Mouse (Mus musculus): ENCODE results near the gene Phrf1.

Phrf1 gene

GRCm38 (mm10) chr7:141282756-141283155, 54.2 kb downstream of the Phrf1 start:
- no peak for DNase-seq (ENCODE audit: low read depth, low spot score)
- Histone ChIP-seq H3K36me3 (ENCODE audit: control insufficient read depth, insufficient read depth, low read length, poor library complexity, severe bottlenecking) (no peaks in the 10 kb centered on the region), H3K27me3 (ENCODE audit: control insufficient read depth, insufficient read depth, low read length, poor library complexity, severe bottlenecking) (no peaks in the 10 kb centered on the region)

- Histone ChIP-seq H3K36me3 (ENCODE audit: control insufficient read depth, insufficient read depth, low read length, poor library complexity, severe bottlenecking) (no peaks in the 10 kb centered on the region), H3K27me3 (ENCODE audit: control insufficient read depth, insufficient read depth, low read length, poor library complexity, severe bottlenecking) (no peaks in the 10 kb centered on the region; the same call in 1 of the 2 replicates)
- no peak for DNase-seq (ENCODE audit: low read depth, low spot score)
These were observed 59.5 kb downstream of the Phrf1 start for GRCm38 (mm10) chr7:141288042-141288441.

GRCm38 (mm10) chr7:141291921-141292582, 63.5 kb downstream of the Phrf1 start, which contains the start of gene Drd4:
Gene Drd4, plus strand, starts transcription at chr7:141292006.
- no peaks in the 10 kb centered on the region for H3K36me3 ChIP-seq (ENCODE audit: control insufficient read depth, insufficient read depth, low read length, poor library complexity, severe bottlenecking)
- DNase-seq (ENCODE audit: low read depth, low spot score): no peak
- no peaks in the 10 kb centered on the region; the same call in 1 of the 2 replicates for H3K27me3 ChIP-seq (ENCODE audit: control insufficient read depth, insufficient read depth, low read length, poor library complexity, severe bottlenecking)

DNA sequence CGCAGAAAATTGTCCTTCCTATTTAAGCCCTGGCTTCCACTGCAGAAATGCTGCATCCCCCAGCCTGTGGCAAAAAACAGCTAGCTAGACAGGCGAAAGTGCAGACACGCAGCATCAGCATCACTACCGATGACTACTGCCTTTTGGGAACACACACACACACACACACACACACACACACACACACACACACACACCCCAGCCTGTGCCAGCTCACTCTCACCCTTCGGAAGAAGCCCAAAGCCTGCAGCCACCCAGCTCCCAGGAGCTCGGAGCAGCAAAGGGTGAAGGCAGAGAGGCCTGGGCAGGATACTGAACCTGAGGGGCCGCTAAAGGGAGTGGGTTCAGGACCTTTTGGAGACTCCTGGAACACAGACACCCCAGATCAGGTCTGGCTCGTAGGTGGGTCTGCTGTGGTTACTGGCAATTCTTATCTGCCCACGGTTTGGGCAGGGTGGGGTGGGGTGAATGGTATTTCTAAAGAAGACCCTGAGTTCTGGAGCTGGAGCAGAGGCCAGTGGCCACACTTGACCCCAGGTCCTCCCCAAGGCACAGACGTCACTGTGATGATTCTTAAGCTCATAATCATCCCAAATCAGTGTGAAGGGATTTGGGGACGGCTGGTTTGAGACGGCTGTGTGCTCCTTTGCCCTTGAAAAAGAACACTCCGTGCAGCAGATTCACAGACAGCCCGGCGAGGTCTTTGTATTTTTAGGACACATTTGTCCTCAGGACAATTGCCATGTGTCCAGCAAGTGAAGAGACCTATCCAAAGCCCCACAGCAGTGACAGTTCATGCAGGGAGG, 64.2 kb downstream of the Phrf1 start:
- Histone ChIP-seq H3K36me3 (ENCODE audit: control insufficient read depth, insufficient read depth, low read length, poor library complexity, severe bottlenecking) (no peaks in the 10 kb centered on the region), H3K27me3 (ENCODE audit: control insufficient read depth, insufficient read depth, low read length, poor library complexity, severe bottlenecking) (no peaks in the 10 kb centered on the region; the same call in 1 of the 2 replicates)
- DNase-seq (ENCODE audit: low read depth, low spot score): no peak

DNA sequence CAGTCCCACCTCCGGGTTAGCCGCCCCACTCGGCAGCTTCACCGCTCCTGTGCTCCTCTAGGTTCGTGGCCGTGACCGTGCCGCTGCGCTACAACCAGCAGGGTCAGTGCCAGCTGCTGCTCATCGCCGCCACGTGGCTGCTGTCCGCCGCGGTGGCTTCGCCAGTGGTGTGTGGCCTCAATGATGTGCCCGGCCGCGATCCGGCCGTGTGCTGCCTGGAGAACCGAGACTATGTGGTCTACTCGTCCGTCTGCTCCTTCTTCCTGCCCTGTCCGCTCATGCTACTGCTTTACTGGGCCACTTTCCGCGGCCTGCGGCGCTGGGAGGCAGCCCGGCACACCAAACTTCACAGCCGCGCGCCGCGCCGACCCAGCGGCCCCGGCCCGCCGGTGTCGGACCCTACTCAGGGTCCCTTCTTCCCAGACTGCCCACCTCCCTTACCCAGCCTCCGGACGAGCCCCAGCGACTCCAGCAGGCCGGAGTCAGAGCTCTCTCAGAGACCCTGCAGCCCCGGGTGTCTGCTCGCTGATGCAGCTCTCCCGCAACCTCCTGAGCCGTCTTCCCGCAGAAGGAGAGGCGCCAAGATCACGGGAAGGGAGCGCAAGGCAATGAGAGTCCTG, 65.4 kb downstream of the Phrf1 start:
- Histone ChIP-seq H3K27me3 (ENCODE audit: control insufficient read depth, insufficient read depth, low read length, poor library complexity, severe bottlenecking) (no peaks in the 10 kb centered on the region; the same call in 1 of the 2 replicates), H3K36me3 (ENCODE audit: control insufficient read depth, insufficient read depth, low read length, poor library complexity, severe bottlenecking) (no peaks in the 10 kb centered on the region)
- DNase-seq (ENCODE audit: low read depth, low spot score): no peak

GRCm38 (mm10) chr7:141294479-141294878, 65.9 kb downstream of the Phrf1 start:
- Histone ChIP-seq H3K27me3 (ENCODE audit: control insufficient read depth, insufficient read depth, low read length, poor library complexity, severe bottlenecking) (no peaks in the 10 kb centered on the region; the same call in 1 of the 2 replicates), H3K36me3 (ENCODE audit: control insufficient read depth, insufficient read depth, low read length, poor library complexity, severe bottlenecking) (no peaks in the 10 kb centered on the region)
- DNase-seq (ENCODE audit: low read depth, low spot score): no peak

DNA sequence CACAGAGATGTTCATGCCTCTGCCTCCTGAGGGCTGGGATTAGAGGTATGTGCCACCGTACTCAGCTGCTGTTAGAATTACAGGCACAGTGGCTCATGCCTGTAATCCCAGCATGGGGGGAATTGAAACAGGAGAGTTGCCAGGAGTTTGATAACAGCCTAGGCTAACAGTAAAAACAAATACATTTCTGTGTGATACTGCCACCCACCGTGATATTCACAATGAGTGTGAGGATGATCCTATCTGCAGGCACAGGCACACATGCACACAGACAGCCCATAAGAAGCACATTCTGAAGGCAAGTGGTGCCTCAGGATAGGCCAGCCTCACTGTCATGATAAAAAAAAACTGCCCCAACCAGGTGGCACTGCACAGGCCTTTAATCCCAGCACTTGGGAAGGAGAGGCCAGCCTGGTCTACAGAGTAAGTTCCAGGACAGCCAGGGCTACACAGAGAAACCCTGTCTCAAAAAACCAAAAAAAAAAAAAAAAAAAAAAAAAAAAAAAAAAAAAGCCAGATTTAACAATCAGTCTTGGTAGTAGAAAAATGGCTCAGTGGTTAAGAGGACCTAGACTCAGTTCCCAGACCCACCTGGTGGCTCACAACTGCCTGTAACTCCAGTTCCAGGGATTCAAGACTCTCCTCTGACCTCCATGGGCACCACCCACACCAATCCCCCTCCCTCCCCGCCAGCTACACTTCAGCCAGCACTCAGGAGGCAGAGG, 69.5 kb downstream of the Phrf1 start:
- H3K27me3 ChIP-seq (ENCODE audit: control insufficient read depth, insufficient read depth, low read length, poor library complexity, severe bottlenecking): no peaks in the 10 kb centered on the region
- no peaks in the 10 kb centered on the region for H3K36me3 ChIP-seq (ENCODE audit: control insufficient read depth, insufficient read depth, low read length, poor library complexity, severe bottlenecking)
- no peak for DNase-seq (ENCODE audit: low read depth, low spot score)

DNA sequence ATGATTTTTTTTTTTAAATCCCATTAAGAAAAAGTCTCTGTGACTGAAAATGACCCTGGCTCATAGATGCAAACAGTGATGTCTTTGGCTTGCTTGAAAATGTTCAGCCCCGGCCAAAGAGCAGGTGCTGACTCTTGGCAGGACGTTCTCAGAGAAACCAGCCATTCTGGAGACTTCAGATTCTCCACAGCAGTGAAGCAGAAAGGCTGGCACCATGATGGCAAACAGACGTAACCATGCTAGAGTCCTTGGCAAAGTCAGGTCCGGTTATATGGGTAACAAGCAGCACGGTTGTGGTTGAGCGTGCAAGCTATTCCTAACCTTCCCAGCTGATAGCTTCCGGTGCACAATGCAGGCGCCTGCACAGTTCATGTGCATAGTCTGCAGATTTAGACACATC, 70.6 kb downstream of the Phrf1 start:
- Histone ChIP-seq H3K36me3 (ENCODE audit: control insufficient read depth, insufficient read depth, low read length, poor library complexity, severe bottlenecking) (no peaks in the 10 kb centered on the region), H3K27me3 (ENCODE audit: control insufficient read depth, insufficient read depth, low read length, poor library complexity, severe bottlenecking) (no peaks in the 10 kb centered on the region)
- DNase-seq (ENCODE audit: low read depth, low spot score): no peak

DNA sequence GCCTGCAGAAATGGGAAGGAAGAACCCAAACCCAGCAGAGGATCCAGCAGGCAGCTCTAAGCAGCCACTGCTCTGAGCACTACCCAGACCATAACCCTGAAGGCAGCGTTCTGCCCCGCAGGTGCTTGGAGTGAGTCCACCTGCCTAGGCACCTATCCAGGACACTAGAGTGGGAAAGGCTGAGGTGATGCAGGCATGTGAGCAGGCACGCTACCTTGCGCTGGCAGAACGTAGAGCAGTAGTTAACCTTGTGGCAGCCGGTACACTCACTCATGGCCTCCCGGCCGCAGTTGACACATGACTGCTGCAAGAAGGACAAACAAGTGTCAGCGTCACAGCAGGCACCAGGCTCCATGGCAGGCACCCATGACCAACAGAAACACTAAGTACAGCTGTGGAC, 72.8 kb downstream of the Phrf1 start:
- Histone ChIP-seq H3K36me3 (ENCODE audit: control insufficient read depth, insufficient read depth, low read length, poor library complexity, severe bottlenecking) (peaks cover 7% of the 10 kb centered on the region; the same call in 1 of the 2 replicates), H3K27me3 (ENCODE audit: control insufficient read depth, insufficient read depth, low read length, poor library complexity, severe bottlenecking) (no peaks in the 10 kb centered on the region)
- DNase-seq (ENCODE audit: low read depth, low spot score): no peak

- Histone ChIP-seq H3K27me3 (ENCODE audit: control insufficient read depth, insufficient read depth, low read length, poor library complexity, severe bottlenecking) (no peaks in the 10 kb centered on the region), H3K36me3 (ENCODE audit: control insufficient read depth, insufficient read depth, low read length, poor library complexity, severe bottlenecking) (peaks cover 7% of the 10 kb centered on the region)
- DNase-seq (ENCODE audit: low read depth, low spot score): no peak
These were observed 74.2 kb downstream of the Phrf1 start for GRCm38 (mm10) chr7:141302702-141303268.

DNA sequence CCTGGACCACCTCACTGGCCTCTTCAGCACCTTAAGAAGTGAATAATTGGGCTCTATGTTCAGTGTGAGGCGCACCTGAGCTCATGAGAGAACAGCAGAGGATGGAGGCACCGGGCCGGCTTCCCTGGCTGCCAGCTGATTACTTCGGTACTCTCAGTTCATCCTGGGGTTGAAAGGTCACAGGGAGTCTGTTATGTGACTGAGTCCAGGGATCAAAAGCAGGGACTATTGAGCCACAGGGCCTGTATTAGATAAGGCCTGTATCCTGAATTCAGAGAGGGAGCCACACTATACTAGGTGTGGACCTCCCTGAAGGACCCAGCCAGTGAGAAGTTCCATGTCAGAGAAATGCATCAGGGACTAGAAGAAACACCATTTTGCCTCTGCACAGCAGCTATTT, 76.0 kb downstream of the Phrf1 start:
- DNase-seq (ENCODE audit: low read depth, low spot score): no peak
- no peaks in the 10 kb centered on the region for H3K27me3 ChIP-seq (ENCODE audit: control insufficient read depth, insufficient read depth, low read length, poor library complexity, severe bottlenecking)
- peaks cover 9% of the 10 kb centered on the region for H3K36me3 ChIP-seq (ENCODE audit: control insufficient read depth, insufficient read depth, low read length, poor library complexity, severe bottlenecking)
